8 mouse cellular contexts compared by ENCODE assay signal in the genomic region with DNA sequence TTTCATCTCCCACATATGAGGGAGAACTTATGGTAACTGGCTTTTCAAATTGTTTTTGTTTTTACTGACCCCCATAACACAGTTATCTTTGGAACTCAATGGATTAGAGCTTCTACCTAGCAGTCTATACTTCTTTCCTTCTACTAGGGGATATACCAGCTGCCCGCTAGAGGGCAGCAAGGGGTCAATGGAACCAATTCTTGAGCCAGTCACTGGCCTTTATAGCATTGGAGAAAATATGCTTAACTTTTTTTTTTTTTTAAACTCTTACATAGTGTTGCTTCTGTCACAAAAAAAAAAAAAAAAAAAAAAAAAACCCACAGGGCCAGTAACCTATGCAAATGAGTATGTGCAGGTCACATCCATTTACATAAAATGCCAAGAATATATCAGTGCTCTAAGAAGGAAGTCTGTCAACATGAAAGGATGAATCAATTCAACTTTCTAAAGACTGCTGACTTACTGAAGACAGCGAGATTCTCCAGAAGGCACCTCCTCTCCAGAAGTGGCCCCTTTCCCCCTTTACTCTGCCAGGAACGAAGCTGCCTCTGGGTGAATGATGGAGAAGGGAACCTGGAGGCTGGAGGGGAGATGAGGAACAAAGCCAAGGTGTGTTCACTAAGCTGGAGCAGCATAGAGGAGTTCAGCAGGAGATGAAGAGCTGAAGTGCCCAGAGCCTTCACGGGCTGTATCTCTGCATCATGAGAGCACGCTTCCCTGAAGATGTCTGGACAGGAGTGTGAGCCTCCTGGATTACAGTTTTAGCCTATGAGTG.
A peak's percentile ranks its signal among the peaks of the same experiment; 100 is the strongest.
DNase-seq lines count a peak whose midpoint lies in the region; ATAC-seq and TF ChIP-seq lines count a peak whose summit lies in the region.

No protein-coding gene starts in this region.

- TF ChIP-seq CTCF in left cerebral cortex, adult 2 months (IDR thresholded peaks at IDR 0.05), result peak; percentile 85

- intact Hi-C loops in left cerebral cortex, adult 2 months (cut with DNase I), result loop anchor here (2.0 kb wide), 1 partner anchor 171 kb away; no protein-coding TSS in a partner anchor

- H3K4me3 ChIP-seq in intestine, embryonic 16.5 days (ENCODE audit: low read length), result no peak overlapping the region
- no peak overlapping the region for H3K4me3 ChIP-seq in left cerebral cortex, adult 2 months
- no peak overlapping the region for H3K4me3 ChIP-seq in midbrain, embryonic 12.5 days

- WGBS in intestine, embryonic 16.5 days, result 51% methylated on average over 5 of the region's 5 CpGs
- WGBS in midbrain, embryonic 12.5 days, result 54% methylated on average over 5 of the region's 5 CpGs

- peak; percentile 68 for DNase-seq in ovary, postnatal 36 days (ENCODE audit: low spot score)
- no peak for DNase-seq in ovary, postnatal 10 days (ENCODE audit: low spot score)
- DNase-seq in cerebellum, adult 9-10 months, result peak; percentile 56
- DNase-seq in frontal cortex, postnatal 36 days (ENCODE audit: low spot score in 2 of 2), result peak; percentile 55 to 72
- DNase-seq in left cerebral cortex, adult 2 months (ENCODE audit: extremely low spot score in 1 of 2, low spot score in 2 of 2), result peak; percentile 57 to 64
- DNase-seq in thymus, postnatal 25 days, result peak; percentile 34

- 0 out of 2 replicates have a peak, but pooled peaks have one; percentile 44 for ATAC-seq in intestine, embryonic 16.5 days
- ATAC-seq in midbrain, embryonic 12.5 days (ENCODE audit: low FRiP score, low read depth), result peak; percentile 38; the same call in 1 of the 2 replicates

- no peak overlapping the region for H3K27ac ChIP-seq in intestine, embryonic 16.5 days (ENCODE audit: low read length)
- H3K27ac ChIP-seq in left cerebral cortex, adult 2 months, result no peak overlapping the region
- H3K27ac ChIP-seq in midbrain, embryonic 12.5 days (replicated peaks), result no peak overlapping the region

- H3K4me1 ChIP-seq in intestine, embryonic 16.5 days (ENCODE audit: control insufficient read depth, insufficient read depth, low read length), result no peaks in the 10 kb centered on the region
- H3K4me1 ChIP-seq in midbrain, embryonic 12.5 days, result no peaks in the 10 kb centered on the region

- H3K36me3 ChIP-seq in intestine, embryonic 16.5 days (ENCODE audit: control insufficient read depth, insufficient read depth, low read length), result no peaks in the 10 kb centered on the region
- no peaks in the 10 kb centered on the region for H3K36me3 ChIP-seq in midbrain, embryonic 12.5 days

- H3K9ac ChIP-seq in intestine, embryonic 16.5 days (ENCODE audit: low read depth, low read length), result no peak overlapping the region
- H3K9ac ChIP-seq in midbrain, embryonic 12.5 days (replicated peaks), result no peak overlapping the region

- H3K9me3 ChIP-seq in intestine, embryonic 16.5 days (ENCODE audit: control insufficient read depth, low read length), result no peaks in the 10 kb centered on the region
- no peaks in the 10 kb centered on the region for H3K9me3 ChIP-seq in midbrain, embryonic 12.5 days

- no peaks in the 10 kb centered on the region for H3K27me3 ChIP-seq in intestine, embryonic 16.5 days (replicated peaks; ENCODE audit: control insufficient read depth, insufficient read depth, low read length)
- H3K27me3 ChIP-seq in midbrain, embryonic 12.5 days, result no peaks in the 10 kb centered on the region

- H3K4me2 ChIP-seq in intestine, embryonic 16.5 days (ENCODE audit: low read depth, low read length), result no peak overlapping the region
- no peak overlapping the region for H3K4me2 ChIP-seq in midbrain, embryonic 12.5 days (replicated peaks)
